Mouse (Mus musculus): ENCODE measurements at regions not wholly inside any gene's neighbourhood (a gene's known extent, or its start where the extent isn't known, plus 50 kb on each side); places are given as distances from the start of the nearest gene placed in this dataset.

- TF ChIP-seq CTCF (IDR thresholded peaks at IDR 0.05; ENCODE audit: insufficient read depth, low read length) (no peak), POLR2A (IDR thresholded peaks at IDR 0.05; ENCODE audit: borderline replicate concordance, extremely low read depth, low read depth, low read length) (no peak)
These were observed 240.4 kb upstream of the Hnrnpa3 start for GRCm38 (mm10) chr2:75418689-75419088.
